Mouse (Mus musculus) layer of hippocampus, postnatal 14 days (tissue): Measurements from ENCODE around the gene Tmem131l. TPM values are rescaled to one million over a fixed set of nuclear protein-coding genes. Genes with fewer than 3 reads are reported as not detected.
A peak's percentile ranks its signal among the peaks of the same experiment; 100 is the strongest.

Source experiments
- DNase-seq, 2 experiments: peaks; one replicate each; pipeline ENCODE4 v3.0.0; 2021 to 2022; ENCODE audit warnings: low spot score in 2 of 2, mixed read lengths in 1 of 2
- total RNA-seq, 2 experiments: library from RNA; stranded (reverse); gene quantifications; 2 replicates each; pipeline ENCODE4 v1.2.3; 2021

Gene Tmem131l
- total RNA-seq, 2 experiments from 2014 or later = 31.2 to 42.6 TPM

DNA sequence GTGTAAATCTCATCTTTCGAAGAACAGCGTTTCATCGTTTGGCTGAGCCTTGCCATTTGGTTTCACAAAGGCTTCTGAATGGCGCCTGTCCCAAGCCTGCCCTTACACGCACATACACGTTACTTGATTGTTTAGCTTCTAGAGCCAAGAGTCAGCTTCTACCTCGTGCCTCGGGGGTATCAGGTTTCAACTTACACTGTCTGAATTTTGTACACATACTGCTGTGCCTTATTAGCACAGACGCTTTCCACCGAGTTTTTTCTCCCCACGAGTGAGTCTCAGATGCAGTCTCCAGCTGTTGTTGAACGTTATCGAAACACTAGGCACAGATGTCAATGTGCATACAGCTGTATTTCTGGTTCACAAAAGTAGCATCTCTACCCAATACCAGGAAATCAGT lies 19.3 kb upstream of the Tmem131l start:
- no peak for DNase-seq

DNA sequence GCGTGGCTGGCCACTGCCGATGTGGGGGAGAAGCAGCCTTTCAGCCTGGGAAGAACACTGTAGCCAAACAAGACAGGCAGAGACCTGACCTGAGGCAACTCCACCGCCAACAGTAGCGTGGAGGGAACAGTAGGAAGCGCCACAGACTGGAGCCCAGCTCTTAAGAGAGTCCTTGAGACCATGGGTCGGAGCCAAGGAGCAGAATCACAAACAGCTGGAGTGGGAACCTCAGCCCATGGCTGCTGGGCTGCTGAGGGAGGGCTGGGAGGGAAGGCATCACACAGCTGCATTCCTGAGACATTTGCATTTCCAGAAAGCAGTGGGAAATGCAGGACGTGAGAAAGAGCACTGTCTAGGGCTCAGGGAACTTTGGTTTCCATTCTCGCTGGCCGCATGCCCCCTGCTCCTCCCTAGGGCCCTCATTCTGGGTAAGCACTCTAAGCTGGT lies 8.8 kb upstream of the Tmem131l start:
- no peak for DNase-seq

DNA sequence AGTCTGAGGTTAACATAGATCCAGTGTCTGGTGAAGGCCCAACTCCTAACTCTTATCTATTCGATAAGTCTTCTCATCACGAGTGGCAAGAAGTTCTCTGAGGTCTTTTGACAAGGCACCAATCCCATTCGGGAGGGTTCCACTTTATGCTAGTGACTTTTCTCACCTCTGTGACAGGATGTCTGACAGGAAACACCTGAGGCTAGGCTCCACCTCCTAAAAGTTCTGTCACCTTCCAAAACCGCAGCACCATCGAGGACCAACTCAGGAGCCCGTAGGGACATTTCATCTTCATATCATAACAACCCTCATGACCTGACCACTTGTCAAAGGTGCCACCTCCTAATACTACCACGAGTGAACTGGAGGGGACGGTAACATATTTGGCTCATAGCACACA lies 6.2 kb upstream of the Tmem131l start:
- DNase-seq = no peak

DNA sequence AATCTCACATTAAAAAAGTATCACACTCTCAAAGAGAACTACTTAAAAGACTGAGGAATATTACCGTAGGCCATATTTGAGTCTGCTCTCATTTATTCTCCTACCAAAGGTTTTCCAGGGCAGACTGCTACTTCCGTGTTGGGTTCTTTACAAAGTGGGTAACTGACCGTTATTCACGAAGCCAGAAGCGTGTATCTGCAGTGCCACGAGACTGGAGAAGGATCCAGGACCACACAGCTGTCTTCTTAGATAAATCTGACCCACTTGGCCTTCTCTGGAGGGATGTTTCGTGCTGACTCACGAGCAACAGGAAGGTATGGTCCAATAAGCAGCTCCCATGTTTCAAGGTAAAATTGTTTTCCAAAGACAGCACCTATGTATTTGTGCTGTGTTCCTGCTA lies 1.8 kb upstream of the Tmem131l start:
- no peak for DNase-seq

DNA sequence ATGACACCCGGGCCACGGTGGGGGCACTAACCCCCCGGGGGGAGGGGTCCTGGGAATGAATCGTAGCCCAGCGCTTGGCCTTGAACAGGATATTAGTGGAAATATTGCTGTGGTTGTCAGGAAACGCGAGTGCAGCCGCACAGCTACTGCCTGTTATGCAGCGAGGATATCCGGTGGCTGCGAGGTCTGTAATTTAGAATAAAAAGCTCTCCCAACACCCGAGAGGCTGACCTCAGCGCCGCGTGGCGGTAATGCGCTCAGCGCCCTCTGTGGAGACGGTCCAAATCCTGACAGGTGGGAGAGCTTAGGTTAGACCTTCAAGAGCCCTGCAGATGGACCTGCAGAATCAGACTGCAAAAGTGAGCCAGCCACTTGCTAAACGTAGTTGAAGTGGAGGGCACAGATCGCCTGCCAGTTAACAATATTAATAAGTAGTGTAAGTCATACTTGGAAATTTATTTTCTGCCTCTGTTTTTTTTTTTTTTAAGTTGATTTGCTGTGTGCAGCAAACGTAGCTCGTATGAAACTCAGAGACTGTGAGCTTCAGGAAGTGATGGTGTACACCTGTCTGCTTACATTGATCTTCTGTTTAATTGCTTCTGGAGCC lies 604 bp upstream of the Tmem131l start:
- no peak for DNase-seq

DNA sequence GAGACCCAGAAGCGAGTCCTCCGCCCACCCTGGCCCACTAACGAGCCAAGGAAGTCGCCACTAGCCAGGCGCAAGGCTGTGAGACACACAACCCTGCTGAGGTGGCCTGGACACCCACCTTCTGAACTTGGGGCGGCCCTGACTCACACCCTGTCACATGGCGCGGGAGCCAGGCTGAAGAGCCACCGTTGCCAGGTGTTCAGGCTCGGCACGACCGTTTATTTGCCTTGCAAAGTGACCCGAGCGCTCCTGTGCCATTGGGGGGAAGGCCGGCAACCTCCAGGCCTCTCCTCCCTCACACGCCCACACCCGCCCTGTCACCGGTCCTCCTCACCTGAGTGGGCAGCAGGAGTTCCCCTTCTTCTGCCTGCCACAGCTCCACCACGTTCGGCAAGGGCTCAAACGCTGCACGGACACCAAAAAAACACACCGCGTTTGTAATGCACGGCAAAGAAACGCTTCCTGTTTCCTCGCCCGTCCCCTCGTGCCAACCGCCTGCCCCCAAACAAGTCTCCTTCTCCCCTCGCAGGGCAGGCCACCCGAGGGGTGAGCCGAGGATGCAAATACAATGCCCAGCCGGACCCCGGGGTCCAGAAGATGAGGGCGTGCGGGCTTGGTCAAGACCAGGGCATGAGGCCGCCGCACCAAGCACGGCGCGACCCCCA lies 862 bp downstream of the Tmem131l start:
- DNase-seq = peak in 1 of 2 experiments; percentile 25

DNA sequence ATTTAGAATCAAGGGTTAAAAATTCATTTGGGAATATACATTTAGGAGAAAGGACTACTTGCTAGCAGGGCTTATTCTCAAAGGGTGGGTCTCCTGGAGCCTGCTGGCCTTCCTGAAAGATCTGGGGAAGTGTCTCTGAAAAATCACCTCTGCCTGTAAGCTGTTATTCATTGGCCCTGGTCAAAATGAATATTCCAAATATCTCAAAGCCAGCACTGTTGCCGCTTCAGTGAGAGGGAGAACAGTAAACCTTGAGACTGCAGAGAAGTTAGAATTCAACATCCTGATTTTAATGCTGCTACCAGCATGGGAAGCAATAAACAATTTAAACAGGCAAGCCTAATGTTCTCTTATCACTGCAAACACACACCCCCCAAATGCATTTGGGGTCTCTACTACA lies 1.8 kb downstream of the Tmem131l start:
- DNase-seq = no peak

DNA sequence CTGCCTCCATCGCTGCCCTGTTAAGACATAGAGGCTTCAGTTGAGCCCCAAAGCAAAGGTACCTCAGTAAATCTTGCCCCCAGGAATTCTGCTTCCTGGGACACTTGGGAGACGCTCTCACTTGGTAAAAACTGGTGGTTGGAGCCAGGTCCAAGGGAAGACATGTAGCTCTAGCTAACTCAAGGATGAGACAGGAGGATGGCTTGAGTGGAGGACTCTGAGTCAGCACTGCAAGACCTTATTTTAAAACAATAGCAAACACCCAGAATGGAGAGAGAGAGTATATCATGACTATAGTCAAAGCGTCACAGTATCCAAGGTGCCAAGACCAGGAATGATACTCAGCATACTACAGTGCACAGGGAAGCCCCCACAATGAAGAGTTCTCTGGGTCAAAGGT lies 2.4 kb downstream of the Tmem131l start:
- DNase-seq = no peak

DNA sequence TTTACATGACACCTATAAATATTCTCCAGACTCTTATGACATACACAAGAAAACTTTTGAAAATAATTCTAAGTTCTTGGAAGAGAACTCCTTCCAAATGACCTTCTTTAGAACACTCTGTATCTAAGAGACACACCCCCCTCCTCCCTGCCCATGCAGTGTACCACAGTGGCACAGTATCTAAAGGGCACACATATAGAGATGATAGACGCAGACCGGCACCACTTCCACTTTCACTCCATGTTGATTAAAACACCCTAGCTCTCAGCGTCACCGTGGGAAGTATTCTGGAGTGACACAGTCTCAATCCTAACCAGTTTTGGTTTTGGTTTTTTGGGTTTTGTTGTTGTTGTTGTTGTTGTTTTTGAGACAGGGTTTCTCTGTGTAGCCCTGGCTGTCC lies 3.1 kb downstream of the Tmem131l start:
- no peak for DNase-seq

DNA sequence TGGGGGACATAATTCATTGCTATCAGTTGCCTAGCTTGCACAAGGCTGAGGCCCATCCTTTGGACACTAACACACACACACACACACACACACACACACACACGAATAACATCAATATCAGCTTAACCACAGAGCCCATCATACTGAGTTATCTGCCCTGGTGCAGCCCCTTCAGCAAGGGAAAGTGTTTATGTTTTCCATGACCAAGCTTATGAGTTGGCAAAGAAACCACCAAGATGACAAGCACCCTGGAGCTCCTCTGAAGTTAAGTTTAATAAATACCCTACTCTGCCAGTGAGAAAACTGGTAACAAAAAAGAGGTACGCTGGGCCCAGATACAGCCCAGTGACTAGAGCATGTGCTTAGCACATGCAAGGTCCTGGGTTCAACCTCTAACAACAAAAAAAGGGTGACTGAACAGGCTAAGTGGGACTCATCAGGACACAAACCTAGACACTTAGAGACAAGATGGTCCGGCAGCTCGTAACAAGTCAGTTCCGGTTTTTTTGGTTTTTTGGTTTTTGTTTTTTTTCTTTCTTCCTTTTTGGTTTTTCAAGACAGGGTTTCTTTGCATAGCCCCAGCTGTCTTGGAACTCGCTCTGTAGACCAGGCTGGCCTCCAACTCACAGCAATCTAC lies 4.1 kb downstream of the Tmem131l start:
- no peak for DNase-seq

DNA sequence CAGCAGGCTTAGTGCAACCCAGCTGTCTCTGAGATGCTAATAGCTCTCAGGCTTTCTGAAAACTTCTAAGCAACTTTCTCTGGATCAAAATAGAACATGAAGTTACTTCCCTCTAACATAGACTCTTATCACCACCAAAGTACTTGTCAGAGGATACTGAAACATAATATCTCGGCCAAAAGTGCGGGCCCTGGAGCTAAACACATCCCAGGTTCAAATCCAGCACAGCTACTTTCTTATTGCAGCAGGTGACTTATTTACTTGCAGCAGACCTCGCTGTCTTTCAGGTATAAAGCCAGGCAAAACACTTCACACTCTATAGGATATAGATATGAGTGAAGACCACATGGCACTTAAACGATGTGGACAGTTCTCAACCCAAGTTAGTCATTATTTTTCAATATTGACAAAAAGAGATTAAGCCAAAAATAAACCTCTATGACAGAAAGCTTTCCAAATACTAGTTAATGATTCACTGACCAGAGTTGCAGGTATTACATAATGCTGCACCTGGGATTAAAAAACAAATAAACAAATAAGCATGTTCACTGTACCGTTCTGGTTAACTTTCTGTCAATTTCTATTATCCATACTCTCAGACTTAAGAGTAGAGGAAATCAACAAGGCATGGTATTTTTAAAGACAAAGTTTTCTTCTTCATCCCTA lies 5.7 kb downstream of the Tmem131l start:
- no peak for DNase-seq

DNA sequence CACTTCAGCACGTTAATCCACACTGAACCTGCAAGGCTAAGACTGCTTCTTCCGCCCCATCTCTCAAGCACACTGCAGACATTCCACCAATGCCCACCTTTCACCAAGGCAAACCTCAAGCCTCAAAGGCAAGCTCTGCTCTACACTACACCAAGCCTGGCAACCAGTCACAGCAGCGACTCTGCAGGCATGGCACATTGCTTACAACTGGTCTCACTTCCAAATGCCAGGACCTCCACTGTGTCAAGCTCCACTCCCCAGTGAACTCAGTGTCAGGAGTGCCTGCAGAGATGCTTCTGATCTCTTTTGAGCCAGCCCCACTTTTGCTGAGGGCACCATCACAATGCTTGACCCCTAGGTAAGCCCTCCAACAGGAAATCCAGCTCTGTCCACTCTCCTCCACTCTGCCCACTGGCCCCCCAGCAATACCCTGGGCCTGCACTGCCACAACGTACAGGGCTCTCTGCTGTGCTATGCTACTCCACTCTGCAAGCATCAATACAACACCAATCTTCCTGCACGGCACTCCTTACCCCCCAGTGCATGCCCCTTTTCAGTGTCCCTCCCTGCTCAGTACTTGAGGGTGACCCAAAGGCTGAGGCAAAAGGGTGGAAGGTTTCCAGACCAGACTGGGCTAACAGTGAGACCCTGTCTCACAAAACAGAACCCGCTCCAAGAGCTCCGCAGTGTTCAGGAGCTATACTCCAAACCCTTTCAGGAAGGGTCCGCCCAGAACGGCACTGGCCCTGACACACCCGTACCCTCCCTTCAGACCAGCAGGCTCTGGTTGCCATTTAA lies 6.8 kb downstream of the Tmem131l start:
- no peak for DNase-seq

DNA sequence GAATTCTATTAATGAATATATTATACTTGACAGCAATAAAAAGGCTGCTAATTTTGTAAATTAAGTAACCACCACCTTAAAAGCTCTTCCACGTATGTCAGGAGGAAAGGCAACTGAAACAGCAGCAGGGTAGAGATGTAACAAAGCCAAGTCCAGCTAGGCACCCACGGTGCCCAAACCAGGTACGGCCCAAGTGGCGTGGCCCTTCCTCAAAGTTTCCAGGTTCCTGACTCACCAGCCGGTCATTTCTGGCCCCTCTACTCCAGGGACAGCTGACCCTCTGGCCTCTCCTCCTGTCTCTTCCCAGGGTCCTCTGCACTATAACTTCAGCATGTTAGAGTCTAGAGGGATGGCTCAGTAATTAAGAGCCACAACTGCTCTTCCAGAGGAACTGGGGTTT lies 7.6 kb downstream of the Tmem131l start:
- DNase-seq = no peak

DNA sequence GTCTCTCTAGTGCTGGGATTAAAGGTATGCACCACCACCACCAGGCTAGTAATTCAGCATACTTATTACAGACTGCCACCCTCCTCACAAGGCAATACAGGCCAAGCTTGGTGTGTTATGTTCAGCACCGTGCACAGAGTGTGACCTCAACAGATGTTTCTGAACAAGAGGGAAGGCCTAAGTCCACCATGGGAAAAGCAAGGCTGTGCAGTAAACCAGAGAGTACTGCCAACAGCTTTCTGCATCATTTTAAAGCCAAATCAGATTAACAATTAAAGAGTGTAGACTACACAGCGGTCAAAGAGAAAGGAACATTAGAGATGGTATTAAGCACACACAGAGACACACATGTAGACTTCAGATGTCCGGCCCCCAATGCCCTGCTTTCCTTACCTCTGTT lies 8.8 kb downstream of the Tmem131l start:
- no peak for DNase-seq

DNA sequence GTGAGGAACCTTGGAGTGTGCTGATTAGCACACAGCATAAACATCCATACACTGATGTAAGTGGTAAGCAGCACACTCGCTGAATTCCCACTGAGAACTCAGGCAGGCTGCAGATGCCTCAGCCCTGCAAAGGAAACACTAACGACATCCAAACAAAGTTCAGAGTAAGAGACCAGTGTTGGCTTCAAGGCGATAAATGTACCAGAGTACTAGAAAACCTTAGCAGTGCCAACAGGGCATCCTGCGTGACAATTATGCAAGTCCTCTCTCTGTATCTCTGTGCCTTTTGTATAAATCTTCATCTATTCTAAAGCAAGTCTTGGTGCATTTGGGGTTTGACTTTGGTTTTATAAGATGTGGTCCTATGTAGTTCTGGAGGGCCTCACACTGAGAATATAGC lies 11.0 kb downstream of the Tmem131l start:
- no peak for DNase-seq

DNA sequence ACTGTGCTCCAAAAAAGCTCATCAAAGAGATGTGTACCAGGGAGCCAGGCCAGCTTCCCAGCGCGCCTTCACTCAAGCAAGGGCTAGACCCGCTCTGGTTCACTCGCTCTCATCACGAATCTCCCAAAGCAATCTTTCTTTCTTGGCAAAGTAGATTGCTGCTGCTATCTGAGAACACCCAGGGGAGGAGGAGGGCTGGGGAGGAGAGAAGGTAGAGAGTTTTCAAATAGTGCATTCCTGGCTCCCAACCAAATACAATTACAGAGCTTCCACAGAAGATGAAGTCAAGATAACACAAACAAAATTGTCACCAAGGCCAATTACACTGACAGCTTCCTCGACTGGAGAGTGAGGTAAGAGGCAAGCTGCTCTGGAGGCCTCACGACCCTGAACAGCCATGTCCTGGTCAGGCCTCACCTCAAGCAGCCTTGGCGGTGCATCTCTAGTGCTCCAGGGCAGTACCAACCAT lies 12.2 kb downstream of the Tmem131l start:
- DNase-seq = no peak

DNA sequence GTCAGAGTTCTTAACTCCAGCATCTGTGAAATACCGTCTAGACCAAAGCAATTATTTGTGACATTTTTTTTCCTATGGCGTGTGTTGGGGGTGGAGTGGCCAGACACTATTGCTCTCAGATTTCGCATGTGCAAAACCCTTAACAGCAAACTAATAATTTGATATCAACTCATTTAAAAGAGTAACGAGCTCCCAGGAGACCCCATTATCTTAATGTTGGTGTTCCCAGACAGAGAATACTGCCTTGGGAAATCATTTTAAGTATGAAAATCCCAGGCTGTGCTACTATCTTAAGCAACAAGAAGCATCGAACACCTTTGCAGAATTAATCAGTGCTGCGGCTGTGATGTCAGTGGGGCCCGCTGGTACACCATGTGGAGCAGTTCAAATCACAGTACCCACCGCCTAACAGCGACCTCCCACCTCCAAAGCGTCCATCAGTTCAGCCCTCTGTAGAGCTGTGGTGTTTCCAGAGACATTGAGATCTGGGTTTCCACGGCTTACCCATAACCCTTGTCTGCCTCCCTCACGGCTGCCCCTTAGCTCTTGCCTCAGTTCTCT lies 15.4 kb downstream of the Tmem131l start:
- DNase-seq = no peak

DNA sequence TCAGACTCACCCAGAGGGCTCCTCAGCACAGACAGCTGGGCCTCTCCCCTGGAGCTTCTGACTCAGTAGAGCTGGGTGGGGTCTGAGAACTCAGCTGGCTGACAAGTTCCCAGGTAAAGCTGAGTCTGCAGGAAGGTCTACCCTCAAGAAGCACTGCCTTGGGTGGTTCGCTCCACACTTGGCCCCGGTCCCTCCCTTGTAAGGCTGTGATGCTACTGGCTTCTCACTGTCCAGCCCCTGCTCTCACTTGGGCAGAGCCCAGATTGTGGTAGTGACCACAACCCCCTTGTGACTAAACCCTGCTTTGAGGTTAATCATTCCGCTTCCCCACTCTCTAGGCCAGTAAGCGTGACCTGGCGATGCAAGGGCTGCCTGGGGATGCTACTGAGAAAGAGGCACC lies 17.3 kb downstream of the Tmem131l start:
- no peak for DNase-seq

DNA sequence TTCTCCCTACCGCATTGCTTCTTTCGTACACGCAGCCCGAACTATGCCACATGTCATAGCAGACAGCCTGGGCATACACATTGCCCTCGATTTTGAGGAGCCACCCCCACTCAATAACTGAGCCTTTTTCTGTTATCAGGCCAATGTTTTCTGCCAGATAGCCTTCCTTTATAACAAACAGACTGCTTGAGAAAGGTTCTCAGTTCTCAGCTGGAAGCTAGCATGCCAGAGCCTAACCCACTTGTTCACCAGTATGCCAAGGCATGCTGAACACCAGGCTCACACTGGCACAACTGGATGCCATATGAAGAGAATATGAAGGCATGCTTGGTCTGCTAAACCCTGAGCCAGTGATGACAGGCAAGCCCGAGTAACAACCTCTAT lies 17.8 kb downstream of the Tmem131l start:
- no peak for DNase-seq

DNA sequence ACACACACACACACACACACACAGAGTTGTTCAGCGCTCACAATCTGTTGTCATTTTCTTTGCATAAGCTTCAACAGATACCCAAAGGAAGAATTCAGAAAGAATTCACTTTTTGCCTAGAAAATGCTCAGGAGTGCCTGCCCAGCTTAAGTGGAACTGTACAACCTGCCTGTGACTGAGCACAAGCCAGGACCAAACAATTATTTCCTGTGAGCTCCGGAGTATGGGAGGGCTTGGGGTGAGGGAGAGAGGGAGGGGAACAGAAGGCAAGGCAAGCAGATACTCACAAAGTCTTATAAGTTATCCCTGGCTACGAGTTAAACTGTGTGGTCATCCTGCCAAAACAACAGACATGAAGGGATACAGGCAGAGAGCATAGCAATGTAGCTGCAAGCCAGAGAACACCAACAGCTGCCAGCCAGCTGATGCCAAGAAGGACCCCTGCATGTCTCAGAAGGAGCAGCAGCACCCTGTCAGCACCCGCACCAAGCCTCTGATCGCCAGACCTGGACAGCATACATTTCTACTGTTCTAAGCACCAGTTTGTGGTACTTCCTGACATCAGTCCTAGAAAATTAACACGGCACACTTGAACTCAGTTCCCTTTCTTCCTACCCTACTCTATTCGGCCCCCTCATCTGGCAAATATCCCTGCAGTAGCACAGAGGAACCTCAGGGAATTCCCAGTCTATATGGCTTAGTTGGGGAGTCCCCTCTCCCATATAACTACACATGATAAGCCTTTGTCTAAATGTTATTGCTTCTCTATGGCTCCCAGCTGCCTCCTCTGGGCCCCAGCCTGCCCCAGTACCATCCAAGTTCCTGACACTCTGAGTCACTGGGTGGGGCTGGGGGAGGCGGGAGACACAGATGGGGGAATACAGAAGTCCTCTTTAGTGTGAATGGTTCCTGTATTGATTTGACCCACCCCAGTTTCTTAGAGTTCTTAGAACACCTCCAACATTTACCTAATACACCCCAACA lies 18.5 kb downstream of the Tmem131l start:
- no peak for DNase-seq
